Mouse (Mus musculus) small intestine, adult 2 months (tissue): Measurements from ENCODE around the gene Exosc2. TPM values are rescaled to one million over a fixed set of nuclear protein-coding genes. Genes with fewer than 3 reads are reported as not detected.

Experiments used
- H3K27ac ChIP-seq: fragments of 200-500 bp; 2 replicates; pipeline ENCODE4 v1.5.1; 2012; ENCODE audit warnings: low read depth, low read length, control low read depth, inconsistent platforms; ENCODE audit not compliant: insufficient read depth
- H3K27me3 ChIP-seq: fragments of 200-500 bp; 2 replicates; pipeline ENCODE4 v1.6.1; 2012; ENCODE audit warnings: mild to moderate bottlenecking, moderate library complexity, low read length, inconsistent platforms; ENCODE audit not compliant: control insufficient read depth, insufficient read depth
- H3K36me3 ChIP-seq: fragments of 200-500 bp; 2 replicates; pipeline ENCODE4 v1.6.1; 2012; ENCODE audit warnings: mild to moderate bottlenecking, low read length, control low read depth, inconsistent platforms; ENCODE audit not compliant: control insufficient read depth, insufficient read depth
- H3K4me1 ChIP-seq: fragments of 200-500 bp; 2 replicates; pipeline ENCODE4 v1.6.1; 2012; ENCODE audit warnings: low read length, inconsistent platforms, mixed read lengths; ENCODE audit not compliant: control insufficient read depth, insufficient read depth, insufficient read length
- H3K4me3 ChIP-seq: fragments of 200-500 bp; 2 replicates; pipeline ENCODE4 v1.5.1; 2012; ENCODE audit warnings: low read depth, mild to moderate bottlenecking, control low read depth, inconsistent platforms, low read length, moderate library complexity
- CTCF ChIP-seq: fragments of 200-500 bp; IDR thresholded peaks from 2 replicates; pipeline ENCODE4 v1.5.1; 2012; ENCODE audit warnings: low read depth, mild to moderate bottlenecking, control low read depth, inconsistent platforms, low read length, moderate library complexity, mixed read lengths; ENCODE audit not compliant: insufficient replicate concordance, insufficient read length; ENCODE audit errors: extremely low read depth
- POLR2A ChIP-seq: fragments of 200-500 bp; IDR thresholded peaks from 2 replicates; pipeline ENCODE4 v1.6.1; 2012; ENCODE audit warnings: low read depth, mild to moderate bottlenecking, control low read depth, inconsistent platforms, low read length, moderate library complexity
- WGBS: fragments of 180-500 bp; shearing (Covaris S2); methylation state at CpG from one replicate; pipeline ENCODE4 v1.1.7; 2018; 5-methylcytosine and 5-hydroxymethylcytosine counted together
- polyA plus RNA-seq: library from polyadenylated mRNA; depleted of rRNA; stranded (reverse); fragments of >200 nt; gene quantifications from 2 replicates; pipeline ENCODE4 v1.2.3, GENCODE M21; 2012; rRNA removed

Exosc2 gene
- polyA plus RNA-seq, 1 experiment, result 4.0 TPM

GRCm38 (mm10) chr2:31730640-31731039, 60.1 kb downstream of the Exosc2 start:
- Histone ChIP-seq H3K27me3 (no peaks in the 10 kb centered on the region), H3K27ac (no peak overlapping the region), H3K4me1 (peaks cover 14% of the 10 kb centered on the region; the same call in 1 of the 2 replicates), H3K36me3 (no peaks in the 10 kb centered on the region), H3K4me3 (no peak overlapping the region)
- 59% methylated on average over 5 of the region's 5 CpGs for WGBS
- TF ChIP-seq POLR2A (no peak), CTCF (no peak)

Other genes starting within 250 kb of the Exosc2 start
- 4.3 and 5.2 TPM in 2 replicates for gene Ass1, start 200.5 kb upstream of the Exosc2 start, polyA plus RNA-seq
- 16.5 and 23.3 TPM in 2 replicates for gene Fubp3, start 98.1 kb upstream of the Exosc2 start, polyA plus RNA-seq
- 0.04 TPM in 1 of 2 replicates, not detected in the other for gene Prdm12, start 30.7 kb upstream of the Exosc2 start, polyA plus RNA-seq
- 28.0 and 55.5 TPM in 2 replicates for gene Abl1, start 17.7 kb downstream of the Exosc2 start, polyA plus RNA-seq
- gene Qrfp, start 139.9 kb downstream of the Exosc2 start, polyA plus RNA-seq, result 0.06 and 0.11 TPM in 2 replicates
- gene Fibcd1, start 175.3 kb downstream of the Exosc2 start, polyA plus RNA-seq, result 0.30 and 0.91 TPM in 2 replicates
- gene Lamc3, start 216.6 kb downstream of the Exosc2 start, polyA plus RNA-seq, result 2.2 and 4.4 TPM in 2 replicates